Mouse (Mus musculus): ENCODE measurements around the gene Sumf1. TPM values are rescaled to one million over a fixed set of nuclear protein-coding genes. Genes with fewer than 3 reads are reported as not detected.
A peak's percentile ranks its signal among the peaks of the same experiment; 100 is the strongest.

The Sumf1 gene
- polyA plus RNA-seq, 1 experiment from 2014 or later = 11.7 TPM

- 71% methylated on average over 3 of the region's 3 CpGs for WGBS
- H3K4me1 ChIP-seq (replicated peaks; ENCODE audit: control insufficient read depth, insufficient read depth, low read length) = no peaks in the 10 kb centered on the region
- no peak overlapping the region for H3K4me2 ChIP-seq (ENCODE audit: low read length)
- no peak overlapping the region for H3K4me3 ChIP-seq (replicated peaks; ENCODE audit: low read length)
- no peak overlapping the region for H3K27ac ChIP-seq (ENCODE audit: low read length)
- H3K9ac ChIP-seq (replicated peaks; ENCODE audit: low read depth, low read length) = no peak overlapping the region
- no peaks in the 10 kb centered on the region for H3K9me3 ChIP-seq (ENCODE audit: control insufficient read depth, low read length)
- H3K36me3 ChIP-seq (ENCODE audit: control insufficient read depth, insufficient read depth) = no peaks in the 10 kb centered on the region
- H3K27me3 ChIP-seq (replicated peaks; ENCODE audit: control insufficient read depth, insufficient read depth, low read length) = no peaks in the 10 kb centered on the region
- no peak for ATAC-seq
Measured at GRCm38 (mm10) chr6:108093449-108093848, 91.9 kb downstream of the Sumf1 start.

DNA sequence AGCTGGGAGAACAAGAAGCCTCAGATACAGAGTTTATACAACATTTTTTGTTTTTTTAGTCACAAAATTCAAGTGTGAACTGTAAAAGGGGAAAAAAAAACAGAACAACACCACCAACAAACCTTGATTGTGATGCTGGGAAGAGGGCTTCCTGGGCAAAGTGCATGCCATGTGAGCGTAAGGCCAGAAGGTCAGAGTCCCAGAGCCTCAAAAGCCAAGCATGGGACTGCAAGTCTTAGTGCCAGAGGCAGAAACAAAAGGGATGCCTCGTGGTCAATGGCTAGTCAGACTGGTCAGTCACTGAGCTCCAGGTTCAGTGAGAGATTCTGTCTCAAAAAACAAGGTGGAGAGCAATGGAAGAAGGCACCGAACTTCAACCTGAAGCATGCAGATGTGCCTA is 92.7 kb downstream of the Sumf1 start:
- Histone ChIP-seq H3K4me1 (replicated peaks; ENCODE audit: control insufficient read depth, insufficient read depth, low read length) (no peaks in the 10 kb centered on the region), H3K4me3 (replicated peaks; ENCODE audit: low read length) (no peak overlapping the region), H3K9me3 (ENCODE audit: control insufficient read depth, low read length) (no peaks in the 10 kb centered on the region), H3K4me2 (ENCODE audit: low read length) (no peak overlapping the region), H3K36me3 (ENCODE audit: control insufficient read depth, insufficient read depth) (no peaks in the 10 kb centered on the region), H3K27ac (ENCODE audit: low read length) (no peak overlapping the region), H3K27me3 (replicated peaks; ENCODE audit: control insufficient read depth, insufficient read depth, low read length) (no peaks in the 10 kb centered on the region), H3K9ac (replicated peaks; ENCODE audit: low read depth, low read length) (no peak overlapping the region)
- 79% methylated on average over 3 of the region's 3 CpGs for WGBS
- no peak for ATAC-seq

DNA sequence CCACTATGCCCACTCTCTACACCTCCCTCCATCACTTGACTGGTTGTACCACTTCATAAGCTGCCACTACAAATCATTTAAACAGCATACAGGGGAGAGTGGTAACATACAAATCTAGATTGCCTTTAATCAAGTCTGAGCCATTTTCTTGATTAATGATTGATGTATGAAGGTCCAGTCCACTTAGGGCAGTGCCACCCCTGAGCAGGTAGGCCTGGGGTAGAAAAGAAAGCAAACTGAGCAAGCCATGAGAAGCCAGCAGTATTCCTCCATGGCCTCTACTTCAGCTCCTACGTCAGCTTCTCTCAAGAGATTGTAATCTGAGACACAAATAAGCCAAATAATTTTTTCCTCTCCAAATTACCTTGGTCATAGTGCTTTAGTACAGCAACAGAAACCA is 94.1 kb downstream of the Sumf1 start:
- no peaks in the 10 kb centered on the region for H3K36me3 ChIP-seq (ENCODE audit: control insufficient read depth, insufficient read depth)
- no peak overlapping the region for H3K9ac ChIP-seq (replicated peaks; ENCODE audit: low read depth, low read length)
- no peaks in the 10 kb centered on the region for H3K9me3 ChIP-seq (ENCODE audit: control insufficient read depth, low read length)
- WGBS = 68% methylated on average over 1 of the region's 1 CpGs
- H3K27me3 ChIP-seq (replicated peaks; ENCODE audit: control insufficient read depth, insufficient read depth, low read length) = no peaks in the 10 kb centered on the region
- no peaks in the 10 kb centered on the region for H3K4me1 ChIP-seq (replicated peaks; ENCODE audit: control insufficient read depth, insufficient read depth, low read length)
- H3K4me3 ChIP-seq (replicated peaks; ENCODE audit: low read length) = no peak overlapping the region
- no peak for ATAC-seq
- H3K27ac ChIP-seq (ENCODE audit: low read length) = no peak overlapping the region
- H3K4me2 ChIP-seq (ENCODE audit: low read length) = no peak overlapping the region

DNA sequence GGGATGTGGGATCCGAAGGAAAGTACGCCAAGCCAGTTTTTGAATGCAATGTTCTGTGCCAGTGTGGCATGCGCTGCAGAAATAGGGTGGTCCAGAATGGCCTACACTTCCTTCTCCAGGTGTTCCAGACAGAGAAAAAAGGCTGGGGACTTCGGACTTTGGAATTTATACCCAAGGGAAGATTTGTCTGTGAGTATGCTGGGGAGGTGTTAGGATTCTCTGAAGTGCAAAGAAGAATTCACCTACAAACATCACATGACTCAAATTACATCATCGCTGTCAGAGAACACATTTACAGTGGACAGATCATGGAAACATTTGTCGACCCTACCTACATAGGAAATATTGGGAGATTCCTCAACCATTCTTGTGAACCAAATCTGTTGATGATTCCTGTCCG is 109.5 kb downstream of the Sumf1 start:
- no peaks in the 10 kb centered on the region for H3K4me1 ChIP-seq (replicated peaks; ENCODE audit: control insufficient read depth, insufficient read depth, low read length)
- no peak overlapping the region for H3K27ac ChIP-seq (ENCODE audit: low read length)
- peaks cover 2% of the 10 kb centered on the region; the same call in 1 of the 2 replicates for H3K36me3 ChIP-seq (ENCODE audit: control insufficient read depth, insufficient read depth)
- 98% methylated on average over 7 of the region's 7 CpGs for WGBS
- H3K27me3 ChIP-seq (replicated peaks; ENCODE audit: control insufficient read depth, insufficient read depth, low read length) = no peaks in the 10 kb centered on the region
- H3K4me3 ChIP-seq (replicated peaks; ENCODE audit: low read length) = no peak overlapping the region
- no peak for ATAC-seq
- 0 out of 2 replicates have a peak, but pooled peaks cover 2% of the 10 kb centered on the region for H3K9me3 ChIP-seq (ENCODE audit: control insufficient read depth, low read length)
- no peak overlapping the region for H3K9ac ChIP-seq (replicated peaks; ENCODE audit: low read depth, low read length)
- no peak overlapping the region for H3K4me2 ChIP-seq (ENCODE audit: low read length)

DNA sequence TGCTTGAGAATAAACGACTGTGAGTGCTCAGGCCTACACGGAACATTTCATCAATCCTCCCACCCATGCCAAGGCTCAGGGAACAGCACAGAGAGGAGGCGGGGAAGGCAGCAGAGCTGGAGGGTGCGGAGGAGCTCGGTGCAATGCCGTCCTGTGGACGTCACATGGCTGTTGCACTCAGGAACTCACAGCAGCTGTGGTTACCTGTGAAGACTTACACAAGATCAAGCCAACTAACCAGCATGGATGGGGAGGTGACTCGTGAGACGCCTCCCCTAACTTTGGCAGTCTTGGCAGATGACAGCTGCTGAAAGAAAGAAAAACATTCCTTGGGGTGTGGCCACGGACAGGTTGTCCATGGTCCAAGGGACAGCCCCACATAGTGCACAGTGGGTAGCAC is 110.8 kb downstream of the Sumf1 start:
- H3K4me3 ChIP-seq (replicated peaks; ENCODE audit: low read length) = no peak overlapping the region
- no peak for ATAC-seq
- H3K9me3 ChIP-seq (ENCODE audit: control insufficient read depth, low read length) = 0 out of 2 replicates have a peak, but pooled peaks cover 2% of the 10 kb centered on the region
- H3K27ac ChIP-seq (ENCODE audit: low read length) = no peak overlapping the region
- H3K9ac ChIP-seq (replicated peaks; ENCODE audit: low read depth, low read length) = no peak overlapping the region
- H3K4me1 ChIP-seq (replicated peaks; ENCODE audit: control insufficient read depth, insufficient read depth, low read length) = no peaks in the 10 kb centered on the region
- no peak overlapping the region for H3K4me2 ChIP-seq (ENCODE audit: low read length)
- H3K36me3 ChIP-seq (ENCODE audit: control insufficient read depth, insufficient read depth) = peaks cover 2% of the 10 kb centered on the region; the same call in 1 of the 2 replicates
- H3K27me3 ChIP-seq (replicated peaks; ENCODE audit: control insufficient read depth, insufficient read depth, low read length) = no peaks in the 10 kb centered on the region
- 91% methylated on average over 10 of the region's 10 CpGs for WGBS

- 0 out of 2 replicates have a peak, but pooled peaks cover 2% of the 10 kb centered on the region for H3K9me3 ChIP-seq (ENCODE audit: control insufficient read depth, low read length)
- H3K4me1 ChIP-seq (replicated peaks; ENCODE audit: control insufficient read depth, insufficient read depth, low read length) = no peaks in the 10 kb centered on the region
- H3K27me3 ChIP-seq (replicated peaks; ENCODE audit: control insufficient read depth, insufficient read depth, low read length) = no peaks in the 10 kb centered on the region
- ATAC-seq = no peak
- H3K9ac ChIP-seq (replicated peaks; ENCODE audit: low read depth, low read length) = no peak overlapping the region
- H3K27ac ChIP-seq (ENCODE audit: low read length) = no peak overlapping the region
- H3K4me3 ChIP-seq (replicated peaks; ENCODE audit: low read length) = no peak overlapping the region
- H3K4me2 ChIP-seq (ENCODE audit: low read length) = no peak overlapping the region
- WGBS = 92% methylated on average over 2 of the region's 2 CpGs
- peaks cover 2% of the 10 kb centered on the region; the same call in 1 of the 2 replicates for H3K36me3 ChIP-seq (ENCODE audit: control insufficient read depth, insufficient read depth)
Measured at GRCm38 (mm10) chr6:108073931-108074330, 111.5 kb downstream of the Sumf1 start.

DNA sequence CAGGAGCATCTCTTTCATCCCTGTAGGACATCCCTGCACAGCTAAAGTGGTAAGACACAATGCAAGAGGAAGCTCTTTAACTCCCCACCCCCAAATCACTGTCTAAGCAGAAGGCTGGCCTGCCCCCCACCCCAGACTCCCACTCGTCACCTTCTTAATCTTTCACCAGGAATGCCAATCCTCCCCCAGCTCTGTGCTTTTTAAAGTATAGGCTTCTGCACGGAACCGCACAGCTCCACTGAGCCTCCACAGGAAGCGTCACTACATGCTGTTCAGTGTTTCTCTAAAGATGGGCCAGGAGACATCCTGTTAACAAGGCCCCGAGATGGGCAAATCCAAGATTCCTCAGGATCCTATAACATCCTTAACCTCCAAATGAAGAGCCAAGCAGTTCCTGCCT is 112.3 kb downstream of the Sumf1 start:
- Histone ChIP-seq H3K4me1 (replicated peaks; ENCODE audit: control insufficient read depth, insufficient read depth, low read length) (no peaks in the 10 kb centered on the region), H3K27ac (ENCODE audit: low read length) (no peak overlapping the region), H3K27me3 (replicated peaks; ENCODE audit: control insufficient read depth, insufficient read depth, low read length) (no peaks in the 10 kb centered on the region), H3K9me3 (ENCODE audit: control insufficient read depth, low read length) (0 out of 2 replicates have a peak, but pooled peaks cover 2% of the 10 kb centered on the region), H3K9ac (replicated peaks; ENCODE audit: low read depth, low read length) (no peak overlapping the region), H3K4me3 (replicated peaks; ENCODE audit: low read length) (no peak overlapping the region), H3K4me2 (ENCODE audit: low read length) (no peak overlapping the region), H3K36me3 (ENCODE audit: control insufficient read depth, insufficient read depth) (peaks cover 2% of the 10 kb centered on the region; the same call in 1 of the 2 replicates)
- 90% methylated on average over 5 of the region's 5 CpGs for WGBS
- ATAC-seq = no peak

DNA sequence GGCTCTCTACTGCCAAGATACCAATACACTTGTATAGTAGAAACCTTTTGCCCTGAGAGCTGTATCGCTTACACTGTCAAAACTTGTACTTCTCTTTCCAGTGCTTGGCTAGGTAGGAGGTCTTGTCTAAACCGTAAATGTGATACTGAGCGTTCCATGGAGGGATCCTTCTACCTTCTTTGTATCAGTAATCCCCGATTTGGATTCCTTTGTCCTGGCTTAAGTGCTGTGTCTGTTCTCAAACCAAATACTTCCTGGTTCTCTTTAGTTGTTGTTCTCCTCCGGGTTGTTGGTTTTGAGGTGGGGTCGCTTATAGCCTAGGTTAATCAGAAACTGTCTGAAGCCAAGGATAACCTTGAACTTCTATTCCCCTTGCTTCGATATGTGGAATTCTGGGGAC is 114.4 kb downstream of the Sumf1 start:
- H3K27me3 ChIP-seq (replicated peaks; ENCODE audit: control insufficient read depth, insufficient read depth, low read length) = no peaks in the 10 kb centered on the region
- H3K4me1 ChIP-seq (replicated peaks; ENCODE audit: control insufficient read depth, insufficient read depth, low read length) = no peaks in the 10 kb centered on the region
- no peak for ATAC-seq
- 0 out of 2 replicates have a peak, but pooled peaks cover 2% of the 10 kb centered on the region for H3K9me3 ChIP-seq (ENCODE audit: control insufficient read depth, low read length)
- no peak overlapping the region for H3K9ac ChIP-seq (replicated peaks; ENCODE audit: low read depth, low read length)
- no peak overlapping the region for H3K4me3 ChIP-seq (replicated peaks; ENCODE audit: low read length)
- H3K36me3 ChIP-seq (ENCODE audit: control insufficient read depth, insufficient read depth) = peaks cover 2% of the 10 kb centered on the region; the same call in 1 of the 2 replicates
- no peak overlapping the region for H3K27ac ChIP-seq (ENCODE audit: low read length)
- H3K4me2 ChIP-seq (ENCODE audit: low read length) = no peak overlapping the region
- 92% methylated on average over 7 of the region's 7 CpGs for WGBS

DNA sequence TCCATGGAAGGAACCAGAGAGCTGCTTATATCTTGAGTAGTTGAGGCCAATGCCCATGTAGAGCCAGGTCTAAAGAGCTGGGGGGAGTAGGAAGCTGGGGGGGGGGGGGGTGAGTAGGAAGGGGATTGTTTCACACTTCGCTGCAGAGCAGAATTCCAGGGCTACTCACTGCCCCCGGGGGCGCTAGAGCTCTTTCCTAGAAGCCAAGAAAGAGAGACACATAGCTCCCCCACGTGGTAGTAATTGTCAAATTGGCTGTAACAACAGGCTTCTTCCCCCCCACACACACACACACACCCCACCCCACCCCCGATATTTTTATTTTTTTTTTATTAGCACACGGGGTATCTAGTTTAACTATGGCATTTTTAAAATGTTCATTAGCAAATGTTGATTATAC is 119.8 kb downstream of the Sumf1 start:
- peak overlapping the region; percentile 95 for H3K27ac ChIP-seq (ENCODE audit: low read length)
- peak overlapping the region; percentile 75 for H3K9ac ChIP-seq (replicated peaks; ENCODE audit: low read depth, low read length)
- no peaks in the 10 kb centered on the region for H3K36me3 ChIP-seq (ENCODE audit: control insufficient read depth, insufficient read depth)
- peak overlapping the region; percentile 68 for H3K4me3 ChIP-seq (replicated peaks; ENCODE audit: low read length)
- H3K4me1 ChIP-seq (replicated peaks; ENCODE audit: control insufficient read depth, insufficient read depth, low read length) = no peaks in the 10 kb centered on the region
- no peak for ATAC-seq
- no peaks in the 10 kb centered on the region for H3K9me3 ChIP-seq (ENCODE audit: control insufficient read depth, low read length)
- H3K27me3 ChIP-seq (replicated peaks; ENCODE audit: control insufficient read depth, insufficient read depth, low read length) = no peaks in the 10 kb centered on the region
- peak overlapping the region; percentile 58 for H3K4me2 ChIP-seq (ENCODE audit: low read length)
- 4% methylated on average over 6 of the region's 6 CpGs for WGBS

Measured in forebrain, embryonic 16.5 days (tissue).